Mouse (Mus musculus) stomach, embryonic 14.5 days (tissue): ENCODE data around the gene Znhit6. TPM values are rescaled to one million over a fixed set of nuclear protein-coding genes. Genes with fewer than 3 reads are reported as not detected.
A peak's percentile ranks its signal among the peaks of the same experiment; 100 is the strongest.

Experiments
- ATAC-seq: fragments of 200-750 bp; cut with Nextera tagmentation; 2 replicates; pipeline ENCODE4 v1.8.0; 2017; ENCODE audit warnings: low read depth, moderate TSS enrichment; ENCODE audit not compliant: insufficient number of reproducible peaks, insufficient read depth, low FRiP score
- H3K27ac ChIP-seq: fragments of 300-500 bp; sonication (generic); 2 replicates; pipeline ENCODE4 v1.5.1; 2014; ENCODE audit warnings: mild to moderate bottlenecking, low read length, moderate library complexity, mixed read lengths
- H3K27me3 ChIP-seq: fragments of 300-500 bp; sonication (generic); 2 replicates; pipeline ENCODE4 v1.6.1; 2014; ENCODE audit warnings: low read length, control low read depth, mixed read lengths; ENCODE audit not compliant: control insufficient read depth, insufficient read depth
- H3K36me3 ChIP-seq: fragments of 300-500 bp; sonication (generic); 2 replicates; pipeline ENCODE4 v1.6.1; 2014; ENCODE audit warnings: mild to moderate bottlenecking, control low read depth, low read length, moderate library complexity, mixed read lengths; ENCODE audit not compliant: control insufficient read depth, insufficient read depth
- H3K4me1 ChIP-seq: fragments of 300-500 bp; sonication (generic); 2 replicates; pipeline ENCODE4 v1.6.1; 2014; ENCODE audit warnings: low read length, control low read depth, mixed read lengths; ENCODE audit not compliant: control insufficient read depth, insufficient read depth
- H3K4me2 ChIP-seq: fragments of 300-500 bp; sonication (generic); replicated peaks from 2 replicates; pipeline ENCODE4 v1.6.1; 2014; ENCODE audit warnings: low read depth, low read length, control low read depth
- H3K4me3 ChIP-seq: fragments of 300-500 bp; sonication (generic); 2 replicates; pipeline ENCODE4 v1.5.1; 2014; ENCODE audit warnings: low read depth, low read length, control low read depth
- H3K9ac ChIP-seq: fragments of 300-500 bp; sonication (generic); replicated peaks from 2 replicates; pipeline ENCODE4 v1.6.1; 2014; ENCODE audit warnings: low read depth, mild to moderate bottlenecking, control low read depth, low read length, moderate library complexity, mixed read lengths
- H3K9me3 ChIP-seq: fragments of 300-500 bp; sonication (generic); 2 replicates; pipeline ENCODE4 v1.6.1; 2016; ENCODE audit warnings: low read depth, low read length, control low read depth; ENCODE audit not compliant: control insufficient read depth
- WGBS: fragments of 180-500 bp; shearing (Covaris S2); extraction: QIAGEN DNeasy Blood & Tissue Kit; methylation state at CpG from one replicate; pipeline ENCODE4 v1.1.7; 2014; 5-methylcytosine and 5-hydroxymethylcytosine counted together
- polyA plus RNA-seq: library from polyadenylated mRNA; unstranded; fragments of >200 nt; fragmentation: Nextera tagmentation; extraction: Ambion mirVana; gene quantifications from 2 replicates; pipeline ENCODE4 v1.2.1, GENCODE M21; 2014

Gene Znhit6
- 31.9 and 33.4 TPM in 2 replicates for polyA plus RNA-seq

GRCm38 (mm10) chr3:145575743-145576481 is at the start of gene Znhit6:
Znhit6 (plus strand) TSS chr3:145576205.
- peak within 1 kb of the TSS; percentile 82 for H3K4me3 ChIP-seq
- H3K27ac ChIP-seq, result 0 out of 2 replicates have a peak within 1 kb of the TSS, but pooled peaks have one; percentile 30
- peaks cover 17% of the 10 kb centered on the region; the same call in 1 of the 2 replicates for H3K36me3 ChIP-seq
- 6% methylated on average over 37 of the region's 37 CpGs for WGBS
- peak; percentile 81 for ATAC-seq
- no peaks in the 10 kb centered on the region for H3K9me3 ChIP-seq
- H3K9ac ChIP-seq, result peak within 1 kb of the TSS; percentile 56
- H3K4me2 ChIP-seq, result peak within 1 kb of the TSS; percentile 84
- H3K4me1 ChIP-seq, result peaks cover 11% of the 10 kb centered on the region
- no peaks in the 10 kb centered on the region for H3K27me3 ChIP-seq

- no peak overlapping the region for H3K4me3 ChIP-seq
- H3K4me2 ChIP-seq, result no peak overlapping the region
- 89% methylated on average over 1 of the region's 1 CpGs for WGBS
- H3K4me1 ChIP-seq, result no peaks in the 10 kb centered on the region
- H3K36me3 ChIP-seq, result no peaks in the 10 kb centered on the region
- no peak overlapping the region for H3K9ac ChIP-seq
- ATAC-seq, result no peak
- H3K27me3 ChIP-seq, result no peaks in the 10 kb centered on the region
- no peak overlapping the region for H3K27ac ChIP-seq
- no peaks in the 10 kb centered on the region; the same call in 1 of the 2 replicates for H3K9me3 ChIP-seq
Measured at GRCm38 (mm10) chr3:145537870-145538269, 38.1 kb upstream of the Znhit6 start.

GRCm38 (mm10) chr3:145548441-145549415 is 27.3 kb upstream of the Znhit6 start:
- WGBS, result 70% methylated on average over 10 of the region's 10 CpGs
- Histone ChIP-seq H3K4me3 (no peak overlapping the region), H3K4me1 (no peaks in the 10 kb centered on the region), H3K4me2 (no peak overlapping the region), H3K9ac (no peak overlapping the region), H3K27ac (no peak overlapping the region), H3K9me3 (no peaks in the 10 kb centered on the region), H3K36me3 (no peaks in the 10 kb centered on the region), H3K27me3 (no peaks in the 10 kb centered on the region)
- no peak for ATAC-seq

- no peaks in the 10 kb centered on the region for H3K4me1 ChIP-seq
- H3K4me3 ChIP-seq, result no peak overlapping the region
- H3K36me3 ChIP-seq, result no peaks in the 10 kb centered on the region
- no peaks in the 10 kb centered on the region for H3K9me3 ChIP-seq
- WGBS, result 72% methylated on average over 3 of the region's 3 CpGs
- no peak for ATAC-seq
- H3K4me2 ChIP-seq, result no peak overlapping the region
- no peak overlapping the region for H3K27ac ChIP-seq
- H3K9ac ChIP-seq, result no peak overlapping the region
- no peaks in the 10 kb centered on the region for H3K27me3 ChIP-seq
Measured at GRCm38 (mm10) chr3:145550216-145550615, 25.8 kb upstream of the Znhit6 start.

- ATAC-seq, result no peak
- Histone ChIP-seq H3K9ac (no peak overlapping the region), H3K4me3 (no peak overlapping the region), H3K27ac (no peak overlapping the region), H3K9me3 (no peaks in the 10 kb centered on the region), H3K4me1 (no peaks in the 10 kb centered on the region), H3K27me3 (no peaks in the 10 kb centered on the region), H3K36me3 (no peaks in the 10 kb centered on the region), H3K4me2 (no peak overlapping the region)
- 74% methylated on average over 2 of the region's 2 CpGs for WGBS
Measured at GRCm38 (mm10) chr3:145554388-145554787, 21.6 kb upstream of the Znhit6 start.

GRCm38 (mm10) chr3:145556206-145556605 is 19.8 kb upstream of the Znhit6 start:
- Histone ChIP-seq H3K9ac (no peak overlapping the region), H3K36me3 (no peaks in the 10 kb centered on the region), H3K9me3 (no peaks in the 10 kb centered on the region), H3K27me3 (no peaks in the 10 kb centered on the region), H3K4me1 (no peaks in the 10 kb centered on the region), H3K4me2 (no peak overlapping the region), H3K4me3 (no peak overlapping the region), H3K27ac (no peak overlapping the region)
- WGBS, result 91% methylated on average over 10 of the region's 10 CpGs
- no peak for ATAC-seq

- WGBS, result 87% methylated on average over 5 of the region's 5 CpGs
- H3K4me2 ChIP-seq, result no peak overlapping the region
Measured at GRCm38 (mm10) chr3:145559675-145560074, 16.3 kb upstream of the Znhit6 start.

GRCm38 (mm10) chr3:145560117-145560516 is 15.9 kb upstream of the Znhit6 start:
- H3K9ac ChIP-seq, result no peak overlapping the region
- H3K27ac ChIP-seq, result no peak overlapping the region
- WGBS, result 80% methylated on average over 4 of the region's 4 CpGs
- H3K27me3 ChIP-seq, result no peaks in the 10 kb centered on the region
- no peaks in the 10 kb centered on the region for H3K4me1 ChIP-seq
- H3K4me2 ChIP-seq, result no peak overlapping the region
- H3K36me3 ChIP-seq, result no peaks in the 10 kb centered on the region
- ATAC-seq, result no peak
- H3K4me3 ChIP-seq, result no peak overlapping the region
- H3K9me3 ChIP-seq, result peaks cover 4% of the 10 kb centered on the region; the same call in 1 of the 2 replicates

More at GRCm38 (mm10) chr3:145559675-145560074, 16.3 kb upstream of the Znhit6 start:
- Histone ChIP-seq H3K9me3 (peaks cover 4% of the 10 kb centered on the region; the same call in 1 of the 2 replicates), H3K4me3 (no peak overlapping the region), H3K27ac (no peak overlapping the region), H3K4me1 (no peaks in the 10 kb centered on the region), H3K9ac (no peak overlapping the region), H3K27me3 (no peaks in the 10 kb centered on the region), H3K36me3 (no peaks in the 10 kb centered on the region)
- no peak for ATAC-seq
